Mouse (Mus musculus) hindbrain, embryonic 14.5 days (tissue): Measurements from ENCODE around the gene Usp39. TPM values are rescaled to one million over a fixed set of nuclear protein-coding genes. Genes with fewer than 3 reads are reported as not detected.

ENCODE experiments used
- ATAC-seq: fragments of 200-750 bp; cut with Nextera tagmentation; 2 replicates; pipeline ENCODE4 v1.8.0; 2017; ENCODE audit warnings: moderate number of reproducible peaks, mild to moderate bottlenecking, moderate TSS enrichment, moderate library complexity; ENCODE audit not compliant: low FRiP score
- DNase-seq: peaks from one replicate; pipeline ENCODE4 v3.0.0-alpha.2; 2015; ENCODE audit warnings: low spot score
- H3K27ac ChIP-seq: fragments of 300-500 bp; sonication (generic); 2 replicates; pipeline ENCODE4 v1.5.1; 2014; ENCODE audit warnings: mild to moderate bottlenecking, moderate library complexity
- H3K27me3 ChIP-seq: fragments of 300-500 bp; sonication (generic); 2 replicates; pipeline ENCODE4 v1.6.1; 2014; ENCODE audit warnings: mild to moderate bottlenecking, low read length, mixed read lengths; ENCODE audit not compliant: control insufficient read depth, insufficient read depth
- H3K36me3 ChIP-seq: fragments of 300-500 bp; sonication (generic); replicated peaks from 2 replicates; pipeline ENCODE4 v1.6.1; 2014; ENCODE audit not compliant: control insufficient read depth, insufficient read depth
- H3K4me1 ChIP-seq: fragments of 300-500 bp; sonication (generic); replicated peaks from 2 replicates; pipeline ENCODE4 v1.6.1; 2014; ENCODE audit warnings: antibody characterized with exemption, low read length, mixed read lengths; ENCODE audit not compliant: control insufficient read depth, insufficient read depth
- H3K4me2 ChIP-seq: fragments of 300-500 bp; sonication (generic); replicated peaks from 2 replicates; pipeline ENCODE4 v1.6.1; 2014; ENCODE audit warnings: mild to moderate bottlenecking, moderate library complexity
- H3K4me3 ChIP-seq: fragments of 300-500 bp; sonication (generic); replicated peaks from 2 replicates; pipeline ENCODE4 v1.5.1; 2014; ENCODE audit warnings: mild to moderate bottlenecking, low read length
- H3K9ac ChIP-seq: fragments of 300-500 bp; sonication (generic); 2 replicates; pipeline ENCODE4 v1.6.1; 2014
- H3K9me3 ChIP-seq: fragments of 300-500 bp; sonication (generic); 2 replicates; pipeline ENCODE4 v1.6.1; 2016; ENCODE audit warnings: low read length; ENCODE audit not compliant: control insufficient read depth
- WGBS: fragments of 180-500 bp; shearing (Covaris S2); extraction: QIAGEN DNeasy Blood & Tissue Kit; methylation state at CpG from one replicate; pipeline ENCODE4 v1.1.7; 2014; 5-methylcytosine and 5-hydroxymethylcytosine counted together
- polyA plus RNA-seq: library from polyadenylated mRNA; unstranded; fragments of >200 nt; fragmentation: Nextera tagmentation; extraction: Ambion mirVana; gene quantifications from 2 replicates; pipeline ENCODE4 v1.2.1, GENCODE M21; 2014

Usp39 gene
- polyA plus RNA-seq, 1 experiment from 2014 or later, result 54.3 TPM

GRCm38 (mm10) chr6:72322936-72323335 lies 22.0 kb downstream of the Usp39 start:
- ATAC-seq (no peak), DNase-seq (no peak)
- no peak overlapping the region for H3K9ac ChIP-seq
- no peak overlapping the region for H3K27ac ChIP-seq
- no peaks in the 10 kb centered on the region for H3K9me3 ChIP-seq
- no peak overlapping the region for H3K4me3 ChIP-seq
- no peaks in the 10 kb centered on the region for H3K4me1 ChIP-seq
- H3K36me3 ChIP-seq, result peaks cover 99% of the 10 kb centered on the region
- 88% methylated on average over 3 of the region's 3 CpGs for WGBS
- H3K4me2 ChIP-seq, result no peak overlapping the region
- H3K27me3 ChIP-seq, result no peaks in the 10 kb centered on the region

- H3K4me3 ChIP-seq, result no peak overlapping the region
- H3K4me1 ChIP-seq, result no peaks in the 10 kb centered on the region
- H3K27me3 ChIP-seq, result no peaks in the 10 kb centered on the region
- H3K4me2 ChIP-seq, result no peak overlapping the region
- peak; percentile 62 for DNase-seq
- no peak for ATAC-seq
- no peak overlapping the region for H3K9ac ChIP-seq
- H3K9me3 ChIP-seq, result no peaks in the 10 kb centered on the region
- H3K36me3 ChIP-seq, result peaks cover 88% of the 10 kb centered on the region
- WGBS, result 84% methylated on average over 11 of the region's 11 CpGs
- no peak overlapping the region for H3K27ac ChIP-seq
These were observed 26.0 kb downstream of the Usp39 start for GRCm38 (mm10) chr6:72319019-72319418.

GRCm38 (mm10) chr6:72318440-72318839 lies 26.5 kb downstream of the Usp39 start:
- Histone ChIP-seq H3K9ac (no peak overlapping the region), H3K27ac (no peak overlapping the region), H3K4me3 (no peak overlapping the region), H3K4me1 (no peaks in the 10 kb centered on the region), H3K4me2 (no peak overlapping the region), H3K9me3 (no peaks in the 10 kb centered on the region), H3K27me3 (no peaks in the 10 kb centered on the region), H3K36me3 (peaks cover 83% of the 10 kb centered on the region)
- DNase-seq (no peak), ATAC-seq (no peak)
- WGBS, result 89% methylated on average over 5 of the region's 5 CpGs

- Histone ChIP-seq H3K4me3 (no peak overlapping the region), H3K27me3 (no peaks in the 10 kb centered on the region), H3K4me1 (no peaks in the 10 kb centered on the region), H3K9ac (no peak overlapping the region), H3K9me3 (no peaks in the 10 kb centered on the region), H3K4me2 (no peak overlapping the region), H3K36me3 (peaks cover 59% of the 10 kb centered on the region), H3K27ac (no peak overlapping the region)
- WGBS, result 90% methylated on average over 1 of the region's 1 CpGs
- ATAC-seq, result no peak
- DNase-seq, result no peak
These were observed 28.9 kb downstream of the Usp39 start for GRCm38 (mm10) chr6:72316044-72316443.

- no peak overlapping the region for H3K4me3 ChIP-seq
- 93% methylated on average over 2 of the region's 2 CpGs for WGBS
- ATAC-seq (no peak), DNase-seq (no peak)
- H3K27me3 ChIP-seq, result no peaks in the 10 kb centered on the region
- H3K4me1 ChIP-seq, result no peaks in the 10 kb centered on the region
- peaks cover 52% of the 10 kb centered on the region for H3K36me3 ChIP-seq
- H3K9ac ChIP-seq, result no peak overlapping the region
- H3K4me2 ChIP-seq, result no peak overlapping the region
- H3K9me3 ChIP-seq, result no peaks in the 10 kb centered on the region
- H3K27ac ChIP-seq, result no peak overlapping the region
These were observed 29.6 kb downstream of the Usp39 start for GRCm38 (mm10) chr6:72315384-72315783.

GRCm38 (mm10) chr6:72313124-72313867 lies 31.7 kb downstream of the Usp39 start:
- H3K9ac ChIP-seq, result no peak overlapping the region
- no peaks in the 10 kb centered on the region for H3K27me3 ChIP-seq
- H3K27ac ChIP-seq, result no peak overlapping the region
- H3K9me3 ChIP-seq, result no peaks in the 10 kb centered on the region
- no peaks in the 10 kb centered on the region for H3K4me1 ChIP-seq
- DNase-seq, result no peak
- no peak overlapping the region for H3K4me3 ChIP-seq
- H3K36me3 ChIP-seq, result peaks cover 31% of the 10 kb centered on the region
- ATAC-seq, result no peak
- H3K4me2 ChIP-seq, result no peak overlapping the region
- WGBS, result 89% methylated on average over 11 of the region's 11 CpGs

- DNase-seq, result no peak
- Histone ChIP-seq H3K9me3 (no peaks in the 10 kb centered on the region), H3K27me3 (no peaks in the 10 kb centered on the region), H3K4me2 (no peak overlapping the region), H3K36me3 (peaks cover 20% of the 10 kb centered on the region), H3K27ac (no peak overlapping the region), H3K4me3 (no peak overlapping the region), H3K9ac (no peak overlapping the region), H3K4me1 (no peaks in the 10 kb centered on the region)
- WGBS, result 96% methylated on average over 3 of the region's 3 CpGs
- no peak for ATAC-seq
These were observed 32.8 kb downstream of the Usp39 start for GRCm38 (mm10) chr6:72312198-72312597.

- Histone ChIP-seq H3K27me3 (no peaks in the 10 kb centered on the region), H3K27ac (no peak overlapping the region), H3K4me1 (no peaks in the 10 kb centered on the region), H3K9ac (no peak overlapping the region), H3K4me2 (no peak overlapping the region), H3K4me3 (no peak overlapping the region), H3K9me3 (no peaks in the 10 kb centered on the region), H3K36me3 (no peaks in the 10 kb centered on the region)
- DNase-seq (no peak), ATAC-seq (no peak)
- 61% methylated on average over 9 of the region's 9 CpGs for WGBS
These were observed 41.5 kb downstream of the Usp39 start for GRCm38 (mm10) chr6:72303510-72303909.

- H3K4me3 ChIP-seq, result no peak overlapping the region
- no peaks in the 10 kb centered on the region for H3K4me1 ChIP-seq
- no peaks in the 10 kb centered on the region for H3K27me3 ChIP-seq
- H3K9me3 ChIP-seq, result no peaks in the 10 kb centered on the region
- no peak overlapping the region for H3K9ac ChIP-seq
- no peak overlapping the region for H3K4me2 ChIP-seq
- 90% methylated on average over 11 of the region's 11 CpGs for WGBS
- H3K36me3 ChIP-seq, result no peaks in the 10 kb centered on the region
- H3K27ac ChIP-seq, result no peak overlapping the region
- ATAC-seq (no peak), DNase-seq (no peak)
These were observed 42.5 kb downstream of the Usp39 start for GRCm38 (mm10) chr6:72302349-72302925.
